Mouse (Mus musculus) neural tube, embryonic 14.5 days (tissue): ENCODE measurements around the gene Dnal4. TPM values are rescaled to one million over a fixed set of nuclear protein-coding genes. Genes with fewer than 3 reads are reported as not detected.
A peak's percentile ranks its signal among the peaks of the same experiment; 100 is the strongest.
"Not testable (repeated sequence)": the region's sequence is repeated elsewhere in the genome, so short reads cannot be mapped to it uniquely, and the experiment has no call there.

Experiments used
- ATAC-seq: fragments of 200-750 bp; cut with Nextera tagmentation; 2 replicates; pipeline ENCODE4 v1.8.0; 2017; ENCODE audit warnings: low read depth, mild to moderate bottlenecking, moderate TSS enrichment, moderate library complexity
- H3K27ac ChIP-seq: fragments of 300-500 bp; sonication (generic); 2 replicates; pipeline ENCODE4 v1.5.1; 2014; ENCODE audit warnings: low read depth, mild to moderate bottlenecking, control low read depth, low read length, moderate library complexity, mixed read lengths
- H3K27me3 ChIP-seq: fragments of 300-500 bp; sonication (generic); 2 replicates; pipeline ENCODE4 v1.6.1; 2014; ENCODE audit warnings: low read length; ENCODE audit not compliant: control insufficient read depth, insufficient read depth
- H3K36me3 ChIP-seq: fragments of 300-500 bp; sonication (generic); 2 replicates; pipeline ENCODE4 v1.6.1; 2014; ENCODE audit warnings: low read length, mixed read lengths; ENCODE audit not compliant: control insufficient read depth, insufficient read depth
- H3K4me1 ChIP-seq: fragments of 300-500 bp; sonication (generic); 2 replicates; pipeline ENCODE4 v1.6.1; 2014; ENCODE audit warnings: low read length; ENCODE audit not compliant: control insufficient read depth, insufficient read depth
- H3K4me2 ChIP-seq: fragments of 300-500 bp; sonication (generic); 2 replicates; pipeline ENCODE4 v1.6.1; 2014; ENCODE audit warnings: mild to moderate bottlenecking, low read depth, low read length, control low read depth
- H3K4me3 ChIP-seq: fragments of 300-500 bp; sonication (generic); 2 replicates; pipeline ENCODE4 v1.5.1; 2014; ENCODE audit warnings: low read depth, low read length, control low read depth, mixed read lengths
- H3K9ac ChIP-seq: fragments of 300-500 bp; sonication (generic); replicated peaks from 2 replicates; pipeline ENCODE4 v1.6.1; 2014; ENCODE audit warnings: low read depth, mild to moderate bottlenecking, control low read depth, low read length, mixed read lengths
- H3K9me3 ChIP-seq: fragments of 300-500 bp; sonication (generic); 2 replicates; pipeline ENCODE4 v1.6.1; 2016; ENCODE audit warnings: low read length; ENCODE audit not compliant: control insufficient read depth
- WGBS: fragments of 180-500 bp; shearing (Covaris S2); extraction: QIAGEN DNeasy Blood & Tissue Kit; methylation state at CpG from one replicate; pipeline ENCODE4 v1.1.7; 2014; 5-methylcytosine and 5-hydroxymethylcytosine counted together
- polyA plus RNA-seq: library from polyadenylated mRNA; unstranded; fragments of >200 nt; fragmentation: Nextera tagmentation; extraction: Ambion mirVana; gene quantifications from 2 replicates; pipeline ENCODE4 v1.2.1, GENCODE M21; 2014

The Dnal4 gene
- polyA plus RNA-seq, 1 experiment from 2014 or later: 62.2 TPM

DNA sequence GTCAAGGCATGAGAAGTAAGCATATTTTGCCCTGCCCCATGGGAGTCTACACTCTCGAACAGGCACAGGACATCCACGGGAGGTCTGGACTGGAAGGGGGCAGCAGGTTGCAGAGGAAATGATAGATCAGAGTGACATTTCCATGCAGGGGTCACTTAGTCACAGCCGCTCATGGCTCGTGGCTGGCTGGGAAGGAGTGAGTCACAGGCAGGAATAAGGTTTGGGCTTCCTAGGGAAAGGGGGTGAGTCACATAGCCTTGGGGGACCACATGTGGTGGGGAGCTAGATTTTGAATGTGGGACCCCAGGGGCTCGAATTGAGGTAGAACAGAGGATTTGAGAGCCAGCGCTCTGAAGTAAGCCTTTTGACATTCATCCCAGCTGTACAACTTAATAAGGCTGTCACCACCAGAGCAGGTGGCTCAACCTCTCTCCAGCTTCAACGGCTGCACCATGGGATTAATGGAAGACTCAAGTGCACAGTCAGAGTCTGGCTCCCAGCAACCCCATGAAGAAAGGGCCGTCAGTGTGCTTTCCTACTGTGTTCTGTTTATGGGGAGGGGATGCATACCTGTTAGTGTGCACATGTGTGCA, 36.1 kb upstream of the Dnal4 start:
- 52% methylated on average over 8 of the region's 8 CpGs for WGBS
- H3K9me3 ChIP-seq: no peaks in the 10 kb centered on the region
- H3K9ac ChIP-seq: no peak overlapping the region
- H3K4me3 ChIP-seq: no peak overlapping the region
- H3K27me3 ChIP-seq: no peaks in the 10 kb centered on the region
- H3K4me1 ChIP-seq: no peaks in the 10 kb centered on the region
- no peak overlapping the region for H3K27ac ChIP-seq
- no peaks in the 10 kb centered on the region for H3K36me3 ChIP-seq
- no peak overlapping the region for H3K4me2 ChIP-seq
- no peak for ATAC-seq

DNA sequence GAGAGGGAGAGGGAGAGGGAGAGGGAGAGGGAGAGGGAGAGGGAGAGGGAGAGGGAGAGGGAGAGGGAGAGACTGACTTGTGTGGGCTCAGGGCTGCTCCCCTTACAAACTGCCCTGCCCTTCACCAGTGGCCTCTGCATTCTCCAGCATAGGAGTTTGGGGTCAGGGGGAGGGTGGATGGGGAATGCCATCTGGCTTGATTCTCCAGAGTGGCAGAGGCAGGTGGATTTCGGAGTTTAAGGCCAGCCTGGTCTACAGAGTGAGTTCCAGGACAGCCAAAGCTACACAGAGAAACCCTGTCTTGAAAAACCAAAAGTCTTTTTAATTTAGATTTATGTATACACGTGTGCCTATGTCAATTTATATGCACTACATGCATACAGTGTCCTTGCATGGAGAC, 35.2 kb upstream of the Dnal4 start:
- H3K9ac ChIP-seq, H3K9me3 ChIP-seq, H3K27me3 ChIP-seq, ATAC-seq, H3K36me3 ChIP-seq, H3K4me2 ChIP-seq, H3K27ac ChIP-seq, H3K4me1 ChIP-seq, H3K4me3 ChIP-seq: not testable (repeated sequence)
- WGBS: 71% methylated on average over 2 of the region's 2 CpGs

DNA sequence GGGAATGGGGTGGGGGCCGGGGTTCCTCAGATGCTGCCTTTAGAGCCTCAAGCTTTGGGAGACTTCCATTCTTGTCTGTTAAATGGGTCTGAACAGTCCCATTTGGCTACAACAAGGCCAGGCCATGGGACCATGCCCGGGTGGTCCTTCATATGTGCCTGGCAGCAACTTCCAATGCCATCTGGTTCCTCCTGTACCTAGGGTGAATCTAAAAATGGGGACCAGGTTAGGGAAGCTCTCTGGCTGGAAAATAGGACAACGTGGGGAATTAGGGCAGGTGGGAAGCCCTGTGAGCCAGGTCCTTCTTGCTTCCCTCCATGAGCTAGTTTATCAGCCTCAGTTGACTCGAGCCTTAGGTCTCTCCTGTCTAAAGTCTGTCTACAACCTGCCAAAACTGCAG, 33.3 kb upstream of the Dnal4 start:
- Histone ChIP-seq H3K27me3 (peaks cover 5% of the 10 kb centered on the region; the same call in 1 of the 2 replicates), H3K4me2 (no peak overlapping the region), H3K9me3 (no peaks in the 10 kb centered on the region), H3K27ac (no peak overlapping the region), H3K36me3 (no peaks in the 10 kb centered on the region), H3K4me1 (no peaks in the 10 kb centered on the region), H3K4me3 (no peak overlapping the region), H3K9ac (no peak overlapping the region)
- WGBS: 69% methylated on average over 4 of the region's 4 CpGs
- ATAC-seq: no peak

- ATAC-seq: no peak
- H3K27ac ChIP-seq: no peak overlapping the region
- no peak overlapping the region for H3K9ac ChIP-seq
- peaks cover 10% of the 10 kb centered on the region for H3K27me3 ChIP-seq
- no peaks in the 10 kb centered on the region for H3K9me3 ChIP-seq
- no peak overlapping the region for H3K4me3 ChIP-seq
- H3K4me1 ChIP-seq: peaks cover 3% of the 10 kb centered on the region; the same call in 1 of the 2 replicates
- H3K36me3 ChIP-seq: no peaks in the 10 kb centered on the region
- 58% methylated on average over 3 of the region's 3 CpGs for WGBS
- no peak overlapping the region for H3K4me2 ChIP-seq
Measured at GRCm38 (mm10) chr15:79810061-79810460, 32.4 kb upstream of the Dnal4 start.

DNA sequence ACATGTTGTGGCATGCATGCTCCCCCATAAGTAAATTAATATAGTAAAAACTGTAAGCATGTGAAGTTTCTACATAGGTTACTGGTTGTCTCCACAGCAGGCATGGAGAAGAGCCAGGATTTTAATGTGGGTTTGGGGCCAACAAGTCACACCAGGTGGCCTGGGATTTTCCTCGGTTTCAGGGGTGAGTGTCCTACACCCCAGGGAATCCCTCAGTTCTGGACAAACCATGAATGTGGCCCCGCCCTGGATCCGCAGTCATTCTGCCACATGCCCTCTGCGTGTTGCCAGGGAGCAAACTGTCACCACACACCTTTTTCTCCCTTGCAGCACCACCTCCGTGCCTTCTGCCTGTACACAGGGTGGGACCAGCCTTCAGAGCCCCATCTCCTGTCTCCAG, 31.0 kb upstream of the Dnal4 start:
- ATAC-seq: no peak
- Histone ChIP-seq H3K4me2 (no peak overlapping the region), H3K9ac (no peak overlapping the region), H3K9me3 (no peaks in the 10 kb centered on the region), H3K36me3 (no peaks in the 10 kb centered on the region), H3K4me1 (peaks cover 8% of the 10 kb centered on the region; the same call in 1 of the 2 replicates), H3K4me3 (no peak overlapping the region), H3K27ac (no peak overlapping the region), H3K27me3 (peaks cover 11% of the 10 kb centered on the region)
- WGBS: 59% methylated on average over 5 of the region's 5 CpGs

DNA sequence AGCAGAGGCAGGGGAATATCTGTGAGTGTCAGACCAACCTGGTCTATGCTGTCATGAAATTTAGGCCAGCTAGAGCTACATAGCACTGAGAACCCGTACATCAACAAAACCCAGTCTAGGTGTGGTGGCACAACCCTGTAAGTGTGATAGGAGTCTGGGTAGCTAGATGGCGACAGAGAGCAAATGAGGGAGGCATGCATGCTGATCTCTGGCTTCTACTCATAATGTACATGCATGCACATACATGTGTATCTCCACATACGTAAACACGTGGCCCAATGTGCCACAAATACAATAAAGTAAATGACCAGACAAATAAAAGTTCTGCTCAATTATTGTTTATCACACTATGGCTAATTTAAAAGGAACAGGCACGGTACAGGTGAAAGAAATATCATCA, 30.5 kb upstream of the Dnal4 start:
- H3K27me3 ChIP-seq: peaks cover 16% of the 10 kb centered on the region
- H3K36me3 ChIP-seq: no peaks in the 10 kb centered on the region
- H3K9ac ChIP-seq: no peak overlapping the region
- H3K4me2 ChIP-seq: no peak overlapping the region
- peaks cover 13% of the 10 kb centered on the region; the same call in 1 of the 2 replicates for H3K4me1 ChIP-seq
- H3K9me3 ChIP-seq: no peaks in the 10 kb centered on the region
- peak; percentile 14; the same call in 1 of the 2 replicates for ATAC-seq
- 36% methylated on average over 5 of the region's 5 CpGs for WGBS
- H3K27ac ChIP-seq: no peak overlapping the region
- no peak overlapping the region for H3K4me3 ChIP-seq

- Histone ChIP-seq H3K27ac (no peak overlapping the region), H3K4me3 (no peak overlapping the region), H3K4me2 (no peak overlapping the region), H3K27me3 (peaks cover 16% of the 10 kb centered on the region), H3K36me3 (no peaks in the 10 kb centered on the region), H3K9me3 (no peaks in the 10 kb centered on the region), H3K4me1 (peaks cover 15% of the 10 kb centered on the region; the same call in 1 of the 2 replicates), H3K9ac (no peak overlapping the region)
- ATAC-seq: no peak
- WGBS: 54% methylated on average over 1 of the region's 1 CpGs
Measured at GRCm38 (mm10) chr15:79807050-79807449, 29.4 kb upstream of the Dnal4 start.

DNA sequence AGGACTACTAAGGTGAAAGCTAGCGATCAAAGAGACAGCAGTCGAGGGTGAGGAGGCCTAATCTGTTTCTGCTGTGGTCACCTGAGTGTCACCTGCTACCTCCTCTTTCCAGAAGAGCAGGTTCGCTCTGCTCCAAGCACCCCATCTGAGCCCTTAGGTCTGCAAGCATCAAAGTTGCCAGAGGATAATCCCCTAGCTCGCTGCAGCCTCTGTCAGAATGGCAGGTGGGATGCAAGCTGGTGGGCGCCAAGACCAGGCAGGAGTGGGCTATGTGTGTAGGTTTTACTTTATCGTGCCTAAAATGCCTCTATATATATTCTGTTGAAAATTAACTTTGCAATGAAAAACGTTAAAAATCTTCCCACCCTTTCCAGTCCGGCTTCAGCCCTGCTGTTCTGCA, 27.6 kb upstream of the Dnal4 start:
- Histone ChIP-seq H3K4me1 (peaks cover 15% of the 10 kb centered on the region; the same call in 1 of the 2 replicates), H3K36me3 (no peaks in the 10 kb centered on the region), H3K9ac (peak overlapping the region; percentile 74), H3K4me2 (peak overlapping the region; percentile 68; the same call in 1 of the 2 replicates), H3K27ac (no peak overlapping the region; the same call in 1 of the 2 replicates), H3K9me3 (no peaks in the 10 kb centered on the region), H3K27me3 (peaks cover 16% of the 10 kb centered on the region), H3K4me3 (peak overlapping the region; percentile 63; the same call in 1 of the 2 replicates)
- 26% methylated on average over 8 of the region's 8 CpGs for WGBS
- no peak for ATAC-seq

- peak within 1 kb of the TSS; percentile 84 for H3K27ac ChIP-seq
- under 1% methylated on average over 67 of the region's 91 CpGs for WGBS
- H3K9me3 ChIP-seq: no peaks in the 10 kb centered on the region
- peaks cover 15% of the 10 kb centered on the region; the same call in 1 of the 2 replicates for H3K4me1 ChIP-seq
- H3K27me3 ChIP-seq: peaks cover 16% of the 10 kb centered on the region
- peak within 1 kb of the TSS; percentile 74 for H3K9ac ChIP-seq
- H3K4me2 ChIP-seq: peak within 1 kb of the TSS; percentile 68
- ATAC-seq: peak; percentile 82
- no peaks in the 10 kb centered on the region for H3K36me3 ChIP-seq
- H3K4me3 ChIP-seq: peak within 1 kb of the TSS; percentile 63
Measured at GRCm38 (mm10) chr15:79804352-79805071, 26.9 kb upstream of the Dnal4 start, which contains the start of gene Nptxr. Nptxr (minus strand) TSS chr15:79804766.
